Mouse (Mus musculus): Measurements from ENCODE around the gene Slitrk1. TPM values are rescaled to one million over a fixed set of nuclear protein-coding genes. Genes with fewer than 3 reads are reported as not detected.

Gene Slitrk1
- 1.8 and 5.3 TPM in 2 replicates for polyA plus RNA-seq (2016; fragmentation: Nextera tagmentation; extraction: Ambion mirVana)

DNA sequence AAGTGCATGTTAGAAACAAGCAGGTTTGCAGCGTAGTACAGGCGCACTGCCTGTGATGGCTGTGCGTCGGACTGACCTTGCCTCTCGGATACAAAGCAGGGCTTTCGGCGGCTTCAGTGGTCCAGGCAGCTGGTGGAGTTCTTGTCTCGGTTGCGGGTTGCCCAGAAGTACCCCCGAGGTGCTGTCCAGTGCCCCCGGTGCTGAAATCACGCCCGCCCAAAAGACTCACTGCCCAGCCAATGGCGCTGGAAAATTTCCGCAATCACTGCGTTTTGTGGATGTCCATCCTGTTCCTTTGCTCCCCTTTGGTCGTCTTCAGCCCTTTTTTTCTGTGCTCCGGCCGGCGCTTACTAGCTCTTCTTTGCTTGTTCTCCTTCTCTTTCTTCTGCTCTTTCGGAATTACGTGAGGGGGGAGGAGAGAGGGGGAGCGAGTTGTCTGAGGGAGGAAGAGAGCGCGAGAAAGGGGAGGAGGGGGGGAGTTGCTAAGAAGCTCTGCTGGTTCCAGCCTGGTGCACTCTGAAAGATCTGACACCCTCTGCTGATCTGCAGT is at the start of gene Slitrk1:
Gene Slitrk1 (minus strand): TSS at position 445 of the 550 bp plus-strand sequence.
- peak within 1 kb of the TSS; percentile 83 for H3K27ac ChIP-seq

DNA sequence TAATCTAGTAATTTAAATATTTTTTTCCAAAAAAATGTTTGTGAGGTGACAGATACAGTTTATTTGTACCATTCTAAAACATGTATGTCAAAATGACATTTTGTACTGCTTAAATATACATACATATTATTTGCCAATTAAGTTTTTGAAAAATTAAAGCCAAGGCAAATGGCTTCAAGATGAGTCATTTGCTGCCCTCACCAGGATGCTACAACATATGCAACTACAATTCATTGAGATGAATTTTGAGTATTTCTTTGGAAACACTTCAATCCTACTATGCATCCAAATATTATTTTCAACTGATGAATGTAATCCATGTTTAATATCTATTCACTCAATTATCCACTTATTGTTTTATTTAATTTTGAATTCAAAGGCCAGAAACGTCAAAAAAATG is 21.8 kb upstream of the Slitrk1 start:
- H3K9me3 ChIP-seq: no peaks in the 10 kb centered on the region
- H3K27me3 ChIP-seq (ENCODE audit: insufficient read depth, poor library complexity, severe bottlenecking): no peaks in the 10 kb centered on the region
- H3K27ac ChIP-seq: no peak overlapping the region
- no peaks in the 10 kb centered on the region for H3K4me1 ChIP-seq (replicated peaks)
- H3K4me3 ChIP-seq: no peak overlapping the region
- DNase-seq (ENCODE audit: low spot score): no peak
- H3K36me3 ChIP-seq: no peaks in the 10 kb centered on the region
- 69% methylated on average over 1 of the region's 1 CpGs for WGBS

More for the DNA sequence above, at the start of gene Slitrk1:
- WGBS: under 1% methylated on average over 25 of the region's 25 CpGs
- Histone ChIP-seq H3K36me3 (no peaks in the 10 kb centered on the region), H3K27me3 (ENCODE audit: insufficient read depth, poor library complexity, severe bottlenecking) (peaks cover 34% of the 10 kb centered on the region), H3K4me1 (replicated peaks) (peaks cover 34% of the 10 kb centered on the region), H3K9me3 (no peaks in the 10 kb centered on the region), H3K4me3 (peak within 1 kb of the TSS; percentile 62)
- DNase-seq (ENCODE audit: low spot score): peak; percentile 84

GRCm38 (mm10) chr14:108914336-108914735 is 378 bp upstream of the Slitrk1 start:
- Histone ChIP-seq H3K4me1 (replicated peaks) (peaks cover 33% of the 10 kb centered on the region), H3K9me3 (no peaks in the 10 kb centered on the region), H3K27me3 (ENCODE audit: insufficient read depth, poor library complexity, severe bottlenecking) (peaks cover 34% of the 10 kb centered on the region), H3K4me3 (peak overlapping the region; percentile 62), H3K27ac (peak overlapping the region; percentile 83; the same call in 1 of the 2 replicates), H3K36me3 (no peaks in the 10 kb centered on the region)
- no peak for DNase-seq (ENCODE audit: low spot score)
- 15% methylated on average over 16 of the region's 16 CpGs for WGBS

DNA sequence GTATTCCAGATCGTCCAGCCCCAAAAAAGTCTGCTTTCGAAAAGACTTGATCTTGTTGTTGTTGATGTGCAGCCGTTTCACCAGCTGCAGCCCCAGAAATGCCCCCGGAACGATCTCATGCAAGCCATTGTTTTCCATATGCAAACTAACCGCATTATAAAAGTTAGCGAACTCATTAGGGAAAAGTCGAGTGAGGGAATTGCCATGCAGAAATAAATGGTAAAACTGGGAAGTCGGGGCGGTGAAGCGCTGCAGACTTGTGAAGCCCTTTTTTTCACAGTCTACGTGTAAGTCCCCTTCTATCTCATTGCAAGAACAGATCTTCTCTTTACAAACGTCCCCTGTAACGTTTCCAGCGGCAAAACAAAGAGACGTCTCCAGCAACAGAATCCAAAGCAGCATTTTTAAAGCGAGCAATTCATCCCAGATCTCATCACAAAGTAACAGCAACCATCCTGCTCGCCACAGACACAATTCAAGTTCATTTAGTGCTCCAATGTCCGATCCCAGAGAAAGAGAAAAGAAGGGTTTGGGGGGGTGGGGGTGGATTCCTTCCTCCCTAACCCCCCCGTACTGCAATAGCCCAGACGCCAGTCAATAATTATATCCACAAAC is 975 bp downstream of the Slitrk1 start:
- peak; percentile 27 for DNase-seq (ENCODE audit: low spot score)
- peaks cover 34% of the 10 kb centered on the region for H3K4me1 ChIP-seq (replicated peaks)
- peak overlapping the region; percentile 62 for H3K4me3 ChIP-seq
- H3K27ac ChIP-seq: peak overlapping the region; percentile 83
- no peaks in the 10 kb centered on the region for H3K9me3 ChIP-seq
- no peaks in the 10 kb centered on the region for H3K36me3 ChIP-seq
- H3K27me3 ChIP-seq (ENCODE audit: insufficient read depth, poor library complexity, severe bottlenecking): peaks cover 34% of the 10 kb centered on the region
- WGBS: 2% methylated on average over 21 of the region's 21 CpGs

DNA sequence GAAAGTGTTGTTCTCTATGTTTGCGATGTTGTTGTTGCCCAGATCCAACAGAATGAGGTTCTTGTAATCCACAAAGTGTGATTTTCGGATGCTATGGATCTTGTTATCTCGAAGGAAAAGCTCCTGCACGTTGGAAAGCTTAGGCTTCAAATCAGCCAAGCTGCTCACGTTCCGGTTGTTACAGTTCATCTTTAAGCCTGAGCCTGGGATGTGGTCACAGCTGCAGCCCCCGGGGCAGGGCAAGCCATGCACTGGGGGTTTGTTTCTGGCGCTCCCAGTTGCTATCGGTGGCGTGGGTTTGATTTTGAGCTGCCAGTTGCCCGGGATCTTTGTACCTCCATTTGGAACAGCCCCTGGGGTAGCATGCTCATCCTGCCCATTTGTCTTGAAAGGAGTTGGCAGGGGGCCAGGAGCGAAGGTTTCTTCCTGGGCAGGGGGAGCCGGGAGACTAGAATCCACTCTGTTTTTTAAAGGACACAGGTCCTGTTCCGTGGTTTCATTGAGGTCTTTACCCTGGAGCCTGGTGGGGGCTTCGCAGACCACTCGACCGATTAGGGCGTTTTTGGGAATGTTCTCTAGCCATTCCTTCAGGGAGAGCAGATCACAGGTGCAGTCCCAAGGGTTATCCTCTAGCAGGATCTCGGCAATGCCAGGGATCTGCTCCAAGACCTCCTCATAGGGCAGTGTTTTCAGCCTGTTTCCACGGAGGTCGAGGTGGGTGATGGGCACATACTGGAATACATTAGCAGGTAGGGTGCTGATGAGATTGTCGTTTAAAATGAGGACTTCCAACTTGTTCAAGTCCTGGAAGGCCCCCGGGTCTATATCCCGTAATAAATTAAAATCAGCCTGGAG is 1.7 kb downstream of the Slitrk1 start:
- DNase-seq (ENCODE audit: low spot score): peak; percentile 43
- Histone ChIP-seq H3K36me3 (no peaks in the 10 kb centered on the region), H3K9me3 (no peaks in the 10 kb centered on the region), H3K4me3 (peak overlapping the region; percentile 62), H3K4me1 (replicated peaks) (peaks cover 34% of the 10 kb centered on the region), H3K27me3 (ENCODE audit: insufficient read depth, poor library complexity, severe bottlenecking) (peaks cover 34% of the 10 kb centered on the region), H3K27ac (peak overlapping the region; percentile 73)
- WGBS: 2% methylated on average over 24 of the region's 24 CpGs

DNA sequence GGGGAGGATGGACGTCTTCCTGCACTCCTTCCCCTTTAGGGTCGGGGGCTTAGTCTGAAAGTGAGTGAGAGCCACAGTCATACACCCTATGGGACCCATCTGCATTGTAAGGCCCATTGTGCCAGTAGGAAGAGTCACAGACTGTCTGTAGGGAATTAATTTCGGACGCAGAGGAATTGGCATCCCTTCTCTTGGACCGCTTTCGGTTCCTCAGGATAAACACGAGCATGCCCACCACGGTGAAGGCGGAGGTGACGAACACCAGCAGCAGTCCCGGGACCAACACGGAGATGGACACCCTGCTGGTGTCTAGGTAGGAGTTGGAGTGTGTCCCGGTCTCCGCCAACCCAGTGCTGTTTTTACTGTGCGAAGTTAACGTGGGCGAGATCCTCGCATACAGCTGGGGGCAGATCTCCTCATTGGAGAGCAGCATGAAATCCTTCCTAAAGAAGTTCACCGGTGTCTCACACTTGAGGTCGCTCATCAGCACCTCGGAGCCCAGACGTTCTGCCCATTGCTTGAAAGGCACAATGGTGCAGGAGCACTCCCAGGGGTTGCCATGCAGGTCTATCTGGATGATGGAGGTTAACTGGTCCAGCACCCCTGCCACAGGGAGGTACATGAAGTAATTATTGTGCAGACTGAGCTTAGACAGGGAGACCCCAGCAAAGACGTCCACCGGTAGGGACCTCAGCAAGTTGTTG is 2.7 kb downstream of the Slitrk1 start:
- WGBS: under 1% methylated on average over 24 of the region's 24 CpGs
- Histone ChIP-seq H3K4me1 (replicated peaks) (peaks cover 34% of the 10 kb centered on the region), H3K27ac (peak overlapping the region; percentile 73), H3K36me3 (no peaks in the 10 kb centered on the region), H3K9me3 (no peaks in the 10 kb centered on the region), H3K27me3 (ENCODE audit: insufficient read depth, poor library complexity, severe bottlenecking) (peaks cover 34% of the 10 kb centered on the region), H3K4me3 (peak overlapping the region; percentile 62)
- peak; percentile 37 for DNase-seq (ENCODE audit: low spot score)

GRCm38 (mm10) chr14:108910449-108911137 is 3.4 kb downstream of the Slitrk1 start:
- Histone ChIP-seq H3K27ac (peak overlapping the region; percentile 73), H3K36me3 (no peaks in the 10 kb centered on the region), H3K27me3 (ENCODE audit: insufficient read depth, poor library complexity, severe bottlenecking) (peaks cover 34% of the 10 kb centered on the region), H3K4me1 (replicated peaks) (peaks cover 34% of the 10 kb centered on the region), H3K9me3 (no peaks in the 10 kb centered on the region), H3K4me3 (peak overlapping the region; percentile 62)
- 2% methylated on average over 19 of the region's 19 CpGs for WGBS
- DNase-seq (ENCODE audit: low spot score): peak; percentile 22

DNA sequence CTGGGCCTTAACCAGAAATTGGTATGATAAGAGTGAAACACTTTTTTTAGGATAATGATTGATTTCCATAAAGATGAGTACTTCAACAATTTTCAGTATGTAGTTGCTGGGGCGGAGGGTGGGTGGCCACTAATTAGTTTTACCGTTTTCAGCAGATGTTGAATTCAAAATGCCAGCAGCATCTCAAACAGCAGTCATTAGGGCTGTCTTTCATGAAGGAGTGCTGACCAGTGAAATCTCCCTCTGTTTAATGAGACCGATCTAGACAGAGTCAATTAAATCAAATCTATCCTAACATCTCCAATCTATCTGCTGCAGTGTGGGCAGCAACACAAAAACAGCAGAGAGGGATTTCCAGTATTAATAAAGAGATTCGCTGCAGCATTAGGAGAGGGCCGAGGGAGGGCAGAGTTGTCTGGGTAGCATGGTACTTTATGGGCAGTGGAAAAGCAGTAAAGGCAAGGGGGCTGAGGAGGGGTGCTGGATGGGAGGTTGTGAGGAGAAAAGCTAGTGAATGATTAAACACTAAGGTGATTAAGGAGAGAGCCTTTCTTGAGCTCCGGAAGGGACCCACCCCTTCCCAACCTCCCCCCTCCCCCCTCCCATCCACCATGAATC is 4.5 kb downstream of the Slitrk1 start:
- Histone ChIP-seq H3K4me3 (peak overlapping the region; percentile 62; the same call in 1 of the 2 replicates), H3K27me3 (ENCODE audit: insufficient read depth, poor library complexity, severe bottlenecking) (peaks cover 34% of the 10 kb centered on the region), H3K4me1 (replicated peaks) (peaks cover 34% of the 10 kb centered on the region), H3K27ac (no peak overlapping the region), H3K9me3 (no peaks in the 10 kb centered on the region), H3K36me3 (no peaks in the 10 kb centered on the region)
- no peak for DNase-seq (ENCODE audit: low spot score)
- 19% methylated on average over 6 of the region's 6 CpGs for WGBS

DNA sequence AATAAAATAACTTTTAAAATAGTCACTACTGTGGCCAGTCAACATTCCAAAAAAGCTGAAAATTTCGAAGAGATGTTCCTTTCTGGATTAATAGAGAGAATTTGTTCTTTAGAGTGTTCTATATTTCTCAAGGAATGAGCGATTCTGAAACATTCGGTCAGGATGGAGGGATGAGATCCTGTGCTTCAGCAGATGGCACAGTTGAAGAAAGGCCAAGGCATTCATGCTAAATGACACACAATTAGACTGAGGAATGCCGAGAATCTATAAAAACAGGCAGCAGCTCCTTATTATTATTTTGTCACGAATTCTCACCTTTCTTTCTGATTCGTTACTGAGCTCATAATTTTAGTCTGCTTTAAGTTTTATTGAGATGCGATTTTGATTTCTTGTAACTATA is 15.4 kb downstream of the Slitrk1 start:
- Histone ChIP-seq H3K36me3 (no peaks in the 10 kb centered on the region), H3K27ac (no peak overlapping the region), H3K4me3 (no peak overlapping the region), H3K9me3 (no peaks in the 10 kb centered on the region), H3K27me3 (ENCODE audit: insufficient read depth, poor library complexity, severe bottlenecking) (no peaks in the 10 kb centered on the region), H3K4me1 (replicated peaks) (no peaks in the 10 kb centered on the region)
- DNase-seq (ENCODE audit: low spot score): no peak
- WGBS: 87% methylated on average over 7 of the region's 7 CpGs

DNA sequence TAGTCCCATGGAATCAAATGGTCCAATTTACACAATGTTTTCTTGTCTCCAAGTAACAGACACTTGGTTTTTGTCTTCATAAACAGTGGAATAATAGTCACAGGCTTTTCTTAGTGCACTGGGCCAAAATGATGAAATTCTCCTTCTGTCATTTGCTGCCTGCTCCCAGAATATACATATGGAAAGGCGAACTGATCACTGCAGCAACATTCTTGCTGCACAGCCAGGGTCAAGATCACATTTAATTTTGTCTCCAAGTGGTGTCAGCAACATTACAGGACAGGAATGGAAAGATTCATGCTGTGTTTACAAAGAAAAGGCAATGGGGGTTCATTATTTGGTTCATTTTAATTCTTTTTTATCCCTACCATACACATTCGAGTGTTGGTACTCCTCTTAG is 18.5 kb downstream of the Slitrk1 start:
- Histone ChIP-seq H3K27ac (no peak overlapping the region), H3K9me3 (no peaks in the 10 kb centered on the region), H3K4me1 (replicated peaks) (no peaks in the 10 kb centered on the region), H3K27me3 (ENCODE audit: insufficient read depth, poor library complexity, severe bottlenecking) (no peaks in the 10 kb centered on the region), H3K4me3 (no peak overlapping the region), H3K36me3 (no peaks in the 10 kb centered on the region)
- no peak for DNase-seq (ENCODE audit: low spot score)
- 58% methylated on average over 2 of the region's 2 CpGs for WGBS

DNA sequence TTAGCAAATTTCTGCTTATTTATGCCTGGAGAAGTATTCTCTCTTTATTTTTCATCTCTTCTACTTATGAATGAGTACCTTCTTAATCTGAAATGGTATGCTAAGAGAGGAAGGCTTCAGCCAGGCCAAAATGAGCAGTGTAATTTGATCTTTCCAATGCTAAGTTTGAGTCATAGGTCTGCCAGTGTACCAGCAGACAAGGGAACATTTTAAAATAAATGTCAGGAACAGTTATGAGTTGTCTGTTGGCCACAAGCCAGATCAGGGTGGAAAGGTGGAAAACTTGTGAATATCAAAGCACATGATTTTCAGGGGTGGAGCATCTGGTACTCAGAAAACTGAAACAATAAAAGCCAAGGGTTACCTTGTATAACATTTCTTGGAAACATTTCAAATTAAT is 46.1 kb downstream of the Slitrk1 start:
- no peak for DNase-seq (ENCODE audit: low spot score)
- Histone ChIP-seq H3K4me1 (replicated peaks) (0 out of 2 replicates have a peak, but pooled peaks cover 3% of the 10 kb centered on the region), H3K27me3 (ENCODE audit: insufficient read depth, poor library complexity, severe bottlenecking) (no peaks in the 10 kb centered on the region), H3K27ac (no peak overlapping the region), H3K36me3 (no peaks in the 10 kb centered on the region), H3K4me3 (no peak overlapping the region), H3K9me3 (no peaks in the 10 kb centered on the region)

GRCm38 (mm10) chr14:108864631-108865030 is 49.3 kb downstream of the Slitrk1 start:
- H3K27ac ChIP-seq: no peak overlapping the region
- H3K27me3 ChIP-seq (ENCODE audit: insufficient read depth, poor library complexity, severe bottlenecking): no peaks in the 10 kb centered on the region
- H3K36me3 ChIP-seq: no peaks in the 10 kb centered on the region
- no peak for DNase-seq (ENCODE audit: low spot score)
- H3K9me3 ChIP-seq: no peaks in the 10 kb centered on the region
- H3K4me3 ChIP-seq: no peak overlapping the region
- no peaks in the 10 kb centered on the region for H3K4me1 ChIP-seq (replicated peaks)
